Mouse (Mus musculus) small intestine, adult 2 months (tissue): ENCODE results near the gene Dda1.

Experiments used
- CTCF ChIP-seq: fragments of 200-500 bp; IDR thresholded peaks from 2 replicates; pipeline ENCODE4 v1.5.1; 2012; ENCODE audit warnings: low read depth, mild to moderate bottlenecking, control low read depth, inconsistent platforms, low read length, moderate library complexity, mixed read lengths; ENCODE audit not compliant: insufficient replicate concordance, insufficient read length; ENCODE audit errors: extremely low read depth
- POLR2A ChIP-seq: fragments of 200-500 bp; IDR thresholded peaks from 2 replicates; pipeline ENCODE4 v1.6.1; 2012; ENCODE audit warnings: low read depth, mild to moderate bottlenecking, control low read depth, inconsistent platforms, low read length, moderate library complexity

DNA sequence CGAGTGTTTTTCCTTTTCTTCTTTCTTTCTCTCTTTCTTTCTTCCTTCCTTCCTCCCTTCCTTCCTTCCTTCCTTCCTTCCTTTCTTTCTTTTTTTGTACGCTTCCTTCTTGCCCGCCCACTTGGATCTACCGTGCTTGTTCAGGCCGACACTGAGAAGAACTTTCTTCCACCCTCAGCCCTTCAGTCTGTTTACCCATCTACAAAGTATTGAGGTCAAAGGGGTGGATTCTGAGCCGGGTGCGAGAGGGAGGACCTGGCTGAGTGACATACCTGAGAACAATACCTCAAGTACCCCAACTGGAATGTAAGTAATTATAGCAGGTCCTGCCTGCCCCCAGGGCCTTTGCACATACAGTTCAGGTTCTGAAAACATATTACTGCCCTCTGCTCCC lies 17.1 kb downstream of the Dda1 start:
- TF ChIP-seq CTCF (no peak), POLR2A (no peak)
